Mouse (Mus musculus): Measurements from ENCODE around the gene Dnajb5.

DNA sequence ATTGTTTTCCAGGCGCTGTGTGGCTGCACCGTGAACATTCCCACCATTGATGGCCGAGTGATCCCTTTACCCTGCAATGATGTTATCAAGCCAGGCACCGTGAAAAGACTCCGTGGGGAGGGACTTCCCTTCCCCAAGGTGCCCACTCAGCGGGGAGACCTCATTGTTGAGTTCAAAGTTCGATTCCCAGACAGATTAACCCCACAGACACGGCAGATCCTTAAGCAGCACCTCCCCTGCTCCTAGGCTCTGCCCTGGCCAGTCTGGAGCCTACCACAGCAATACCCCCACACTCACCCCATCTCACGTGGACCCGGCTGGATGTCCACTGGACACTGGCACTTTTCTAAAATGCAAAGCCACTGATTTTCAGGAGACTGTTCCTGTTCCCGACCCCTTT lies 7.7 kb downstream of the Dnajb5 start:
- no peak for TF ChIP-seq GATA1 (IDR thresholded peaks at IDR 0.05; ENCODE audit: low read length)
- no peak for TF ChIP-seq TAL1 (IDR thresholded peaks at IDR 0.05; ENCODE audit: low read length)

All from erythroblast, embryonic 14.5 days (primary cell).